Mouse (Mus musculus) brain, adult 2 months (tissue): ENCODE data around the gene Cox6a2.
"Not testable (repeated sequence)": the region's sequence is repeated elsewhere in the genome, so short reads cannot be mapped to it uniquely, and the experiment has no call there.

Experiments used
- DNase-seq: peaks from one replicate; pipeline ENCODE4 v3.0.0; 2011; ENCODE audit warnings: low read depth, low spot score

Gene Cox6a2

GRCm38 (mm10) chr7:128235481-128235880 lies 29.3 kb upstream of the Cox6a2 start:
- DNase-seq = no peak

GRCm38 (mm10) chr7:128234796-128235195 lies 28.6 kb upstream of the Cox6a2 start:
- no peak for DNase-seq

GRCm38 (mm10) chr7:128231741-128232140 lies 25.6 kb upstream of the Cox6a2 start:
- no peak for DNase-seq

- peak; percentile 72 for DNase-seq
Measured at GRCm38 (mm10) chr7:128220936-128221335, 14.7 kb upstream of the Cox6a2 start.

- DNase-seq = no peak
Measured at GRCm38 (mm10) chr7:128219952-128220351, 13.8 kb upstream of the Cox6a2 start.

GRCm38 (mm10) chr7:128209826-128210225 lies 3.6 kb upstream of the Cox6a2 start:
- no peak for DNase-seq

GRCm38 (mm10) chr7:128208187-128208586 lies 2.0 kb upstream of the Cox6a2 start:
- peak; percentile 83 for DNase-seq

- no peak for DNase-seq
Measured at GRCm38 (mm10) chr7:128205695-128206094, 492 bp downstream of the Cox6a2 start.

- DNase-seq = no peak
Measured at GRCm38 (mm10) chr7:128204179-128204578, 2.0 kb downstream of the Cox6a2 start.

GRCm38 (mm10) chr7:128203071-128203470 lies 3.1 kb downstream of the Cox6a2 start:
- no peak for DNase-seq

- no peak for DNase-seq
Measured at GRCm38 (mm10) chr7:128201607-128202006, 4.6 kb downstream of the Cox6a2 start.

GRCm38 (mm10) chr7:128181691-128182090 lies 24.5 kb downstream of the Cox6a2 start:
- DNase-seq = no peak

GRCm38 (mm10) chr7:128180546-128180945 lies 25.6 kb downstream of the Cox6a2 start:
- DNase-seq = peak; percentile 42

GRCm38 (mm10) chr7:128180126-128180525 lies 26.1 kb downstream of the Cox6a2 start:
- no peak for DNase-seq

- peak; percentile 88 for DNase-seq
Measured at GRCm38 (mm10) chr7:128178385-128178784, 27.8 kb downstream of the Cox6a2 start.

- no peak for DNase-seq
Measured at GRCm38 (mm10) chr7:128169996-128170395, 36.2 kb downstream of the Cox6a2 start.

GRCm38 (mm10) chr7:128166391-128166790 lies 39.8 kb downstream of the Cox6a2 start:
- DNase-seq = no peak

GRCm38 (mm10) chr7:128164001-128164400 lies 42.2 kb downstream of the Cox6a2 start:
- DNase-seq = no peak

GRCm38 (mm10) chr7:128158688-128159354 lies 47.4 kb downstream of the Cox6a2 start:
- not testable (repeated sequence) for DNase-seq
